9 mouse cellular contexts compared by ENCODE assay signal in the genomic region with DNA sequence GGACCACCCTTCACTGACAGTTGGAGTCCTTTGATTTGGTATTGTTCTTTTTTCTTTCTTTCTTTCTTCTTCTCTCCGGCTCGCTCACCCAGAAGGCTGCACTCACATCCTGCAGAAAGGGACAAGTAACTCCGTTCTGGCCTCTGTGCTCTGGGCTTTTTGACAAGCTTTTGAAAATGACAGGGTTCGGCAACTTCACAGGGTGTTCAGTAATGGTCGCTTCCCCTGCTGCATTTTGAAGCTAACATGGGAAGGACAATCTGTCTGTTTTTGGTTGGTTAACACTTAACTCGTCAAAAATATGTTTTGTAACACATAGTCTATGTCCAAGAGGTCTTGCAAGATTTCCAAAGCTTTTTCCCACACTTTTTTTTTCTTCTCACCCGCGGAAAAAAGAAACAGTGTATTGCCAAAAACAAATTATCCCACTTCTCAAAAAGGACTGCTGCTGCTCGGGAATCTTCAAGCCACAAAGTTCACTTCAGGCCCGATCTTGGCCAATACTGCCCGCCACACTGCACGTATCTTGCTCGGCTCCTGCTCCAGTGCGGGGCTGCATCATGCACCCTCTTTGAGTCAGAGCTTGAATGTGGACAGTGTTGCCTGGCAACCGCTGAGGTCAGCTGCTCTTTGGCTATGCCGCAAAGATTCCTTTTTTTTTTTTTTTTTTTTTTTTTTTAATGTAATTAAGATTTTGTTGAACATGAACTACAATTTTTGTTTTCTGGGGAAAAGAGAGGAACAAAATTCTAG.
DNase-seq lines count a peak whose midpoint lies in the region; ATAC-seq lines count a peak whose summit lies in the region.
"Had no signal": no experiment of that assay in that cellular context is flagged by ENCODE, and none has a peak within 500 bp of the region (broad histone marks: within the 10 kb centered on the region; RNA-seq: fewer than 3 reads in every experiment).

No protein-coding gene starts in this region.

- no peaks in the 10 kb centered on the region for H3K9me3 ChIP-seq in hindbrain, embryonic 11.5 days (ENCODE audit: control insufficient read depth, low read length)
- H3K9me3 ChIP-seq: neural tube, embryonic 13.5 days had no signal

- no peaks in the 10 kb centered on the region for H3K4me1 ChIP-seq in hindbrain, embryonic 11.5 days (replicated peaks; ENCODE audit: control insufficient read depth, insufficient read depth, low read length)

- no peak overlapping the region for H3K4me3 ChIP-seq in hindbrain, embryonic 11.5 days (ENCODE audit: low read depth, low read length)
- H3K4me3 ChIP-seq: neural tube, embryonic 13.5 days had no signal

- peak; percentile 16 for DNase-seq in adrenal gland, postnatal 10 days
- no peak for DNase-seq in adrenal gland, postnatal 4 days (ENCODE audit: low spot score in 2 of 2)
- peak; percentile 7 for DNase-seq in ovary, adult 18-20 months (ENCODE audit: low spot score)
- DNase-seq in ovary, postnatal 14 days (ENCODE audit: low spot score): no peak
- peak; percentile 47 for DNase-seq in hindbrain, embryonic 11.5 days (ENCODE audit: low spot score)
- DNase-seq in neural tube, embryonic 10.5 days (ENCODE audit: extremely low spot score, low spot score): peak; percentile 24
- no peak for DNase-seq in thymus, postnatal 0 days (ENCODE audit: low spot score)
- no peak for DNase-seq in kidney, adult 8-10 months

- no peak overlapping the region for H3K27ac ChIP-seq in hindbrain, embryonic 11.5 days (ENCODE audit: low read depth, low read length)
- H3K27ac ChIP-seq: neural tube, embryonic 13.5 days had no signal

- no peak overlapping the region for H3K9ac ChIP-seq in hindbrain, embryonic 11.5 days (ENCODE audit: low read depth, low read length)
- H3K9ac ChIP-seq: neural tube, embryonic 13.5 days had no signal

- no peak overlapping the region for H3K4me2 ChIP-seq in hindbrain, embryonic 11.5 days (replicated peaks; ENCODE audit: low read depth, low read length)
- H3K4me2 ChIP-seq: neural tube, embryonic 13.5 days had no signal

- WGBS in hindbrain, embryonic 11.5 days: 48% methylated on average over 16 of the region's 16 CpGs

- no peaks in the 10 kb centered on the region for H3K36me3 ChIP-seq in hindbrain, embryonic 11.5 days (ENCODE audit: control insufficient read depth, insufficient read depth, low read length)
- H3K36me3 ChIP-seq: neural tube, embryonic 13.5 days had no signal

- no peaks in the 10 kb centered on the region for H3K27me3 ChIP-seq in hindbrain, embryonic 11.5 days (ENCODE audit: control insufficient read depth, insufficient read depth, low read length)
- H3K27me3 ChIP-seq: neural tube, embryonic 13.5 days had no signal

- ATAC-seq in hindbrain, embryonic 11.5 days (ENCODE audit: low FRiP score): peak; percentile 91

Comparison
In these comparisons a context has a peak if more than half of its experiments do, and no peak if none do; other contexts are left out.
1. DNase-seq: peak in adrenal gland, postnatal 10 days (single experiment), ovary, adult 18-20 months (single experiment), hindbrain, embryonic 11.5 days (single experiment) and neural tube, embryonic 10.5 days (single experiment); none in adrenal gland, postnatal 4 days (0 of 2), ovary, postnatal 14 days (single experiment), thymus, postnatal 0 days (single experiment) and kidney, adult 8-10 months (0 of 2).